Mouse (Mus musculus): ENCODE results near the gene Wbp2.
"Not testable (repeated sequence)": the region's sequence is repeated elsewhere in the genome, so short reads cannot be mapped to it uniquely, and the experiment has no call there.

Wbp2 gene

DNA sequence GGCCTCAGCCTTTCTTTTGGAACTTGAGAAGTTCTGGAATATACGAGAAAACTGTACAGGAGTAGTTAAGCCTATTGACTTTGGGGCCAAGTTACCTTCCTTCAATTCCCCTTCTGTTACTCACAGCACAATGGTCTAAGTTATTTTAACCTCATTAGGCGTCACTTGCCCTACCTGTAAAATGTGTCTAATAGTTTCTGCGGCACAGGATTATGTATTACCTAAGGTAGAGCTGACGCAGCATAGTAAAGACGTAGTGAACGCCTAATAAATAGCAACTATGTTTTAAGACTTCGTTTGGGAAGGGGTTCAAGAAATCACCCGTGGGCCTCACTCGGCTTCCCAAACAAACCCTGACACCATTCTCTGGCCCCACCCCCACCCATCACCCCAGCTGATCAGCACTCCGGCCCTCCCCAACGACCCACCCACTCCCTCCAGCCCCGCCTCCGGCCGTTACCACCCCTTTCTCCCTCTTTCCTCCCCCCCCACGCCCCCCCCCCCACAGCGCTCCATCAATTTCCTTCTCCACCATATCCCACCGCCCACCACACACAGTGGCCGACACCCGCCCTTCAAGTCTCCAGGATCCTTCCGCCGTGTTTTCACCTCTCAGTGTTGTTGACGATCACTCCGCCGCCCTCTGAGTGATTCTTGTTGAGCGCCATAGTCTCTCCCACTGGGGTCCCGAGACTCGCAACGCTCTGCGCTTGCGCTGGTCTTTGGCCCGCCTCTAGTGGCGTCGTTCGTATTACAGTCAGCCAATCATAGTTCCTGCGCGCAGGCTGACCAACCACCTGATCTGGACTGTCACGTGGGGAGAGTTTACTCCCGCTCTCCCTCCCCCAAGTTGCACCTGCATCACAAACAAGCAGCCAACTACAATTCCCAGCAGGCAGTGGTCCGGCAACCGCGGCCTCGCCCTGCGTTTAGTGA lies at the start of gene Wbp2:
Gene Wbp2, minus strand, starts transcription at position 738 of the 936 bp plus-strand sequence.
- in situ Hi-C loops (cut with MboI; ENCODE audit: unreplicated experiment in 2 of 2): loop anchor here (5.0 kb wide), 1 partner anchor 46 kb away; the partner anchor contains the start of gene Trim65 (in 2 of the 2)

DNA sequence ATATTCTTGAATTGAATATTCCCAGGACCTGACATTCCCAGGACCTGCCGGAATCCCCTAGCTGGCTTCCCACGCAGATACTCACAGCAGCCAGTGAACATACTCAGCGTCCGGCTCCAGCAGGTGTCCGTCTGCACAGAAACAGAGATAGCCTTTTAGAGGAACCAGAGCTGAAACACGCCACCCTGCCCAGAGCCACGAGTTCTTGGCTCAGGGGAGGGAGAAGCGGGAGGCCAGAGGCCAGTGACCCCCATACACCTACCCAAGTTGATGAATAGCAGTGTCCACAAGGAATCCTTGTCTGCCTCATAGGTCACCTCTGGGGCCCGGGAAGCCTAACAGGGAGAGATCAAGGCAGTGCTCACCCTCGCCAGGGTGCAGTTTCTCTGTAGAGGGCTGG lies 47.4 kb upstream of the Wbp2 start:
- in situ Hi-C loops (cut with MboI; ENCODE audit: unreplicated experiment in 2 of 2): loop anchor here (5.0 to 10.0 kb wide), 3 partner anchors 47 to 171 kb away; partner anchors contain the start of genes Wbp2 (in 2 of the 2), Exoc7 (in 1 of the 2) and H3f3b (in 1 of the 2)

- in situ Hi-C loops (cut with MboI; ENCODE audit: unreplicated experiment in 2 of 2): loop anchor here (5.0 to 10.0 kb wide), 3 partner anchors 46 to 171 kb away; partner anchors contain the start of genes Wbp2 (in 2 of the 2), Exoc7 (in 1 of the 2) and H3f3b (in 1 of the 2)
Observed at GRCm38 (mm10) chr11:116133497-116133896, 46.7 kb upstream of the Wbp2 start.

DNA sequence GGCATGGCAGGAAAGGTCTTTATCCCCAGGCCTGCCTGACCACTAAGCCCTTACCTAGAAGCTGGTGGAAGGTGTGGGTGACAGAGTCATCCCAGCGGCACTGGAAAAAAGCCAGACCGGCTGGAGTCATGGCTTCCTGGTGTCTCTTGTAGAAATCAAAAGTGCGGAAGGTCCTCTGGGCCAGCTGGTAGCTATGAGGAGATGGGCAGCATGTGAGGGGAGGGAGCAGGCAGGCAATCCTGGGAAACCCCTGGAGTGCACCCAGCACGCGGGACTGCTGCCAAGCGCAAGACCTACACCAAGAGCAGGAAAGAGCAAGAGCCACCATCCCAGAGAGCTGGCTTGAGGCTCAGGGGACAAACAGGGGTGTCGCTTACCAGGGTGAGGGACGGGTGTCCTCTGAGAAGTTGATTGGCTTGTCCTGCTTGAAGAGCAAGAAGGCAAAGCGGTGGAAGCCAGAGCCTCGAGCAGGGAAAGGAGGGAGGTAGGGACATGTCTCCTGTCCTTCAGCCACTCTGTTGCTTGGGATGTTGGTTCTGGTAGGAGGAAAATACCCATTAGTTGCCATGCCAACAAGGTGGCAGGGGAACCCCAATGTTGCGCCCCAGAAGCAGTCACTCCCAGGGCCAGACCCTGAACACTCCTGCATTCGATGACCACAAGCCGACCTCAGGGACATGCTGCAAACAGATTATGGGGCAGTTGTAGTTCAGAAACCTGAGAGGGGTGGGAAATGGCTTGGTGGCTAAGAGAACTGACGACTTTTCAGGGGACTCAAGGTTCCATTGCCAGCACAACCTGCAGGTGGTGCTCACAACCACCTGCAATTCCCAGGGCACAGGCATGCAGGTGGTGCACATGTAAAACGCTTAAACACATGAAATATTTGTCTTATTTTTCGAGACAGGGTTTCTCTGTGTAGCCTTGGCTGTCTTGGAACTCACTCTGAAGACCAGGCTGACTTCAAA lies 45.9 kb upstream of the Wbp2 start:
- in situ Hi-C loops (cut with MboI; ENCODE audit: unreplicated experiment in 2 of 2): loop anchor here (5.0 to 10.0 kb wide), 3 partner anchors 45 to 172 kb away; partner anchors contain the start of genes Wbp2 (in 2 of the 2), Exoc7 (in 1 of the 2) and H3f3b (in 1 of the 2)

GRCm38 (mm10) chr11:116131349-116132170 lies 44.8 kb upstream of the Wbp2 start:
- in situ Hi-C loops (cut with MboI; ENCODE audit: unreplicated experiment in 2 of 2): loop anchor here (5.0 to 10.0 kb wide), 3 partner anchors 44 to 173 kb away; partner anchors contain the start of genes Wbp2 (in 2 of the 2), Exoc7 (in 1 of the 2) and H3f3b (in 1 of the 2)

DNA sequence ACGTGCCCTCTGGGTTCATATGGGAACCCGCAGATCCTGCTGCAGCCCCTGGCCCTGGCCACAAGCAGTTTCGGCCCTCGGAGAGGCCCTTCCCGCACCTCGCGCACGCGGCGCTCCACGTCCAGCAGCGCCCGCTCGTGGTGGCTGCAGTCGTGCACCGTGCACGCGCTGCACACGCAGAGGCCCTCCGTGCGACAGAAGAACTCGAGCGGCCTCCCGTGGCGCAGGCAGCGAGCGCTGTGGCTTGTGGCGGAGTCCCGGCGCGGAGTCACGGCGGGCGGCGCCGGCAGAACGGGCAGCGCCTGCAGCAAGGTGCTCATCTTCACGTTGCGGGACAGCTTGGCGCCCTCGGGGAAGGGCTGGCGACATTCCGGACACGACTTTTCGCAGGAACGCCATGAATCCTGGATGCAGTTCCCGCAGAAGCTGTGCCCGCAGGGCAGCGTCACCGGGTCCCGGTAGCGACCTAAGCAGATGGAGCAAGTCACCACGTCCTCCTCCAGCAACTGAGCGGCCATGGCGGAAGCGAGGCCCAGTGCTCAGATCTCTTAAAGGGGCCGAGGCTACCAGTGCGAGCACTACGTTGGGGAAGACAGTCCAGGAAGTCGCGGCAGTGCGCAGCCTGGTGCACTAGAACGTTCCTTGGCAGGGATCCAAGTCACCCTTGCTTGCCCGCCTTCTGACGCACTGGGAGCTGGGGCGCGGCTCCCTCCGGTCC lies 43.9 kb upstream of the Wbp2 start, which contains the start of gene Trim65:
Gene Trim65, minus strand, starts transcription at position 641 of the 718 bp plus-strand sequence.
- in situ Hi-C loops (cut with MboI; ENCODE audit: unreplicated experiment in 2 of 2): loop anchor here (5.0 to 10.0 kb wide), 3 partner anchors 43 to 174 kb away; partner anchors contain the start of genes Wbp2 (in 2 of the 2), Exoc7 (in 1 of the 2) and H3f3b (in 1 of the 2)

DNA sequence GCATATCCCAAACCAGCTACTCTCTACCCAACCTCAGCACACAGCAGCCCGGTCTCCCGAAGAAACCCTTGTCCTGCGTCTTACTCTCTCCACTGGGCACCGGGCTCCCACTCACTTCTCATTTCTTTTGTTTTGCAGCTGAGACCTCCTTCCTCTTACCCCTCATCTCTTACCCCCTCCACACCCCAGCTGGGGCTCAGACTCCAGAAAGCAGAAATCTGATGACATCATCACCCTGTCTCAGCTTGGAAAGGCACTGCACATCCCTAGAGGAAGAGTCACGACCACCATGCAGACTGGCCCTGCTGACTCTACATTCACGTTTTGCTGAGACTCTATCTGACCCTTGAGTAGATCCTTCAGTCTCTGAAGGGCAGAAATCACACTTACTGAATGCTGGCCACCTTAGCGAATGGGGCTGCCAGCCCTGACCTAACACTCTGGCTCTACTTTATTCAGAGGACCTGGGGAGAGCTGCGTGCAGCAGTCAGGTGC lies 43.2 kb upstream of the Wbp2 start:
- in situ Hi-C loops (cut with MboI; ENCODE audit: unreplicated experiment in 2 of 2): loop anchor here (5.0 to 10.0 kb wide), 3 partner anchors 43 to 175 kb away; partner anchors contain the start of genes Wbp2 (in 2 of the 2), Exoc7 (in 1 of the 2) and H3f3b (in 1 of the 2)

- in situ Hi-C loops (cut with MboI; ENCODE audit: unreplicated experiment in 2 of 2): no loop called here
Observed at GRCm38 (mm10) chr11:116129091-116129790, 42.4 kb upstream of the Wbp2 start.

DNA sequence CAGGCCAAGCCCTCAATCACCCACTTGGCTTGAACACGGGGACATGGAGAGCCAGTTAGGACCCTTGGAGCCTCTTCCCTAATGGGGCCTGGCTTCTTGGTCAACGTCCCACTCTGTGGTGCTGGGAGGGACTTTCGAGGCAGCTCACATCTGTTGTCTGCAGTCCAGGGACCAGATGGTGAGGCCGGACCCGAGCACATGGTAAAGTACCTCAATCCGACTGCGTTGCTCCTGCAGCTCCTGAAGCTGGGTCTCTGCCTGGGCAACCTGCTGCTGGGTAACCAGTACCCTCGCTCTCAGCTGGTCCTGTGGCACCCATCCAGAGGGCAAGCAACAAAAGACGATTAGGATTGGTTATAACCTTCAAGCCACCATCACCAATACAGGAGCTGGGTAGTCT lies 41.2 kb upstream of the Wbp2 start:
- in situ Hi-C loops (cut with MboI; ENCODE audit: unreplicated experiment in 2 of 2): no loop called here

DNA sequence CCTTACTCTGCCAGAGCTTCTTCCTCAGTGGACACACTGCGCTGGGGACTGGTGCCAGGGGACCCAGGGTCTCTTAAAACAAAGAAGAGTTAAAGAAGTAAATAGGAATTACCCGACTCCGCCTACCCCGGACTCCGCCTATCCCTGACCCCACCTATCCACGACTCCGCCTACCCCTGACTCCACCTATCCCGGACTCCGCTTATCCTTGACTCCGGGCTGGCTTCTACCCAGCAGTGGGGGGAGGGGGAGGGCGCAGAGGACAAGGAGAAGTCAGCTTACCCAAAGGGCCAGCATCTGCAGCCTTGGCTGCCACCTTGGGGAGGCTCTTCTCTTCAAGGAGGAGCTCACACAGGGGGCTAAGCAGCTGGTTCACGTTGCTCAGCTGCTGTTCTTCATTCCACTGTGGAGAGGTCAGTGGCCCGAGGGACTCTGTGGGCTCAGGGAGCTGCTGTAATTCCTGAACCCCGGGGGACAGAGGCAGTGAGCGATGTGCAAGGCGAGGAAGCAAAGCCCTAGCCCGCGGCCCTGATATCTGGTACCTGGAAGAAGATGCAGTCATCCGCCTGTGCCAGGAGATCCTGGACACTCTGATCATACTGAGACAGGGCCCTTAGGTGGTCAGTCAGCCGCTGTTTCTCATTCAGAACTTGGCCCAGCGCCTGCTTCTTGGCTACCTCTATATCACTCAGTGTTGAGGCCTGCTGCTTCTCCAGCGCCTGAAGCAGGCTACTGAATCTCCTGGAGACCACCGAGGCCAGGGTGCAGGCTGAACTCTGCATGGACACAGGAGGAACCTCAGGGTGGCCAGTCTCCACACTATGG lies 40.6 kb upstream of the Wbp2 start, which contains the start of gene Trim47:
Gene Trim47, minus strand, starts transcription at position 55 of the 825 bp plus-strand sequence.
- in situ Hi-C loops (cut with MboI; ENCODE audit: unreplicated experiment in 2 of 2): no loop called here

DNA sequence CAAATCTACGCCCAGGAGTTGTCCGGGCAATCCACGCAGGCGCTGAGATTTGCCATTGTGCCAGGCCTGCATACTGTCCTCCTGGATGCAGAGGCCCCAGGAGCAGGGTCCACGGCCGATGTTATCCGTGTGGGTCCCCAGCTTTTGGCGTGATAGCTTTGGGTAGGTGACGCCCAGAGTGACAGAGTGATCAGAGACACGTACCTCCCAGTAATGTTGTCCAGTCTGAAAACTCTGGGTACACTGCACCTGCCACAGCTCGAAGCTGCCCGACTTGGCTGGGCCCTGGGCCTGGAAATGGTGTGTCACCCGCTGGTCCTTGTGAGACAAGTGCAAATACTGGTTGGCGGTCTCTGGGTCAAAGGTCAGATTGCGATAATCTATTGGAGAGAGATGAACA lies 39.5 kb upstream of the Wbp2 start:
- in situ Hi-C loops (cut with MboI; ENCODE audit: unreplicated experiment in 2 of 2): no loop called here

DNA sequence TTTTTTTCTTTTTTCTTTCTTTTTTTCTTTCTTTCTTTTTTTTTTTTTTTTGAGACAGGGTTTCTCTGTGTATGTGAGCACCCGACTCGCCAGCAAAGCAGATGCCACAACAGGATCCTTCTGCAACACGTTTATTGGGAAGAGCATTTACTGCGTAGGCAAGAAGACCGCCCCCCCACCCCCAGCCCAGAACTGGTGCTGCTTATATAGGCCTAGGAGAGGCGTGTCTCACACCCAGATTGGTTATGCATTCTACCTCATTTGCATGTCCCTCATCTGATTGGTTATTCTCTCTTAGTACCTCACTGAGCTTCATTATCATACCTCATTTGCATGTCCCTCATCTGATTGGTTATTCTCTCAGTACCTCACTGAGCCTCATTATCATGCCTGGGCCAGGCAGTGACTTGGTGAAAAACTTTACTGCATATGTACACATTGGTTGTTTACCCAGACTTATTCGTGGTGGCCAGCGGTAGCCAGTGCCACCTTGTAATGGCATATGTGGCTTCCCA lies 35.0 kb upstream of the Wbp2 start:
- in situ Hi-C loops (cut with MboI; ENCODE audit: unreplicated experiment in 2 of 2): not testable (repeated sequence)

GRCm38 (mm10) chr11:116117819-116118218 lies 31.0 kb upstream of the Wbp2 start:
- in situ Hi-C loops (cut with MboI; ENCODE audit: unreplicated experiment in 2 of 2): no loop called here

GRCm38 (mm10) chr11:116117241-116117640 lies 30.4 kb upstream of the Wbp2 start:
- in situ Hi-C loops (cut with MboI; ENCODE audit: unreplicated experiment in 2 of 2): no loop called here

GRCm38 (mm10) chr11:116111611-116112203 lies 24.9 kb upstream of the Wbp2 start:
- in situ Hi-C loops (cut with MboI; ENCODE audit: unreplicated experiment in 2 of 2): no loop called here

DNA sequence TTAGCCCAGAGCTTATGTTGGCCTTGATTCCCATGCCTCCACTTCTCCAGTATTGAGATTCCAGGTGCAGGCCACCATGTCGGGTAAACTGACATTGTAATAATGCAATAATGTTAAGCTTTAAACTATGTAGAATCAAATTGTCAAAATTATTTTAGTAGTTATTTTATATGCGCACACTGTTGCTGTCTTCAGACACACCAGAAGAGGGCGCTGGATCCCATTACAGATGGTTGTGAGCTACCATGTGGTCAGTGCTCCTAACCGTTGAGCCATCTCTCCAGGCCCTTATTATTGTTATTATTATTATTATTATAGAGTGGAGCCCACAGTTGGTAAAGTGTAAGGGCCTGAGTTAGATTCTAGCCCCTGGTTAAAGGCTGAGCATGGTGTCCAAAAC lies 24.3 kb upstream of the Wbp2 start:
- in situ Hi-C loops (cut with MboI; ENCODE audit: unreplicated experiment in 2 of 2): no loop called here
